Mouse (Mus musculus) urinary bladder, adult 18-20 months (tissue): ENCODE results near the gene Ikzf5.
"Not testable (repeated sequence)": the region's sequence is repeated elsewhere in the genome, so short reads cannot be mapped to it uniquely, and the experiment has no call there.

ENCODE experiments used
- DNase-seq, 2 experiments: peaks; one replicate each; pipeline ENCODE4 v3.0.0; 2022; ENCODE audit warnings: low spot score in 2 of 2, mixed read lengths in 2 of 2

Gene Ikzf5

GRCm38 (mm10) chr7:131410416-131411058 is at the start of gene Ikzf5, which contains the start of gene Acadsb:
Ikzf5 (minus strand) TSS chr7:131410521.
Acadsb (plus strand) TSS chr7:131410601.
- DNase-seq, result peak; percentile 99 to 100

GRCm38 (mm10) chr7:131456714-131457113 is 46.4 kb upstream of the Ikzf5 start:
- no peak for DNase-seq

- no peak for DNase-seq
Observed at GRCm38 (mm10) chr7:131437051-131437450, 26.7 kb upstream of the Ikzf5 start.

GRCm38 (mm10) chr7:131434276-131434675 is 24.0 kb upstream of the Ikzf5 start:
- DNase-seq, result no peak

GRCm38 (mm10) chr7:131432244-131432643 is 21.9 kb upstream of the Ikzf5 start:
- DNase-seq, result no peak

- no peak for DNase-seq
Observed at GRCm38 (mm10) chr7:131427331-131427730, 17.0 kb upstream of the Ikzf5 start.

GRCm38 (mm10) chr7:131424912-131425311 is 14.6 kb upstream of the Ikzf5 start:
- no peak for DNase-seq

GRCm38 (mm10) chr7:131417605-131418004 is 7.3 kb upstream of the Ikzf5 start:
- no peak for DNase-seq

- DNase-seq, result not testable (repeated sequence)
Observed at GRCm38 (mm10) chr7:131416742-131417141, 6.4 kb upstream of the Ikzf5 start.

GRCm38 (mm10) chr7:131411941-131412270 is 1.6 kb upstream of the Ikzf5 start:
- DNase-seq, result no peak

GRCm38 (mm10) chr7:131411221-131411940 is 1.1 kb upstream of the Ikzf5 start:
- peak in 1 of 2 experiments; percentile 9 for DNase-seq

GRCm38 (mm10) chr7:131409988-131410385 is 334 bp downstream of the Ikzf5 start:
- DNase-seq, result no peak

- no peak for DNase-seq
Observed at GRCm38 (mm10) chr7:131409321-131409987, 867 bp downstream of the Ikzf5 start.

GRCm38 (mm10) chr7:131391761-131392160 is 18.6 kb downstream of the Ikzf5 start:
- DNase-seq, result not testable (repeated sequence)

GRCm38 (mm10) chr7:131371880-131372651 is 38.3 kb downstream of the Ikzf5 start:
- DNase-seq, result no peak

GRCm38 (mm10) chr7:131371470-131371860 is 38.9 kb downstream of the Ikzf5 start:
- DNase-seq, result no peak

GRCm38 (mm10) chr7:131370648-131371469 is 39.5 kb downstream of the Ikzf5 start, which contains the start of gene Pstk:
Pstk (plus strand) TSS chr7:131371141.
- peak; percentile 80 to 90 for DNase-seq

- DNase-seq, result no peak
Observed at GRCm38 (mm10) chr7:131364131-131364530, 46.2 kb downstream of the Ikzf5 start.

GRCm38 (mm10) chr7:131362615-131363300 is 47.6 kb downstream of the Ikzf5 start, which contains the start of gene 2310057M21Rik:
2310057M21Rik (minus strand) TSS chr7:131362759.
- DNase-seq, result peak; percentile 81 to 92

- no peak for DNase-seq
Observed at GRCm38 (mm10) chr7:131362269-131362614, 48.1 kb downstream of the Ikzf5 start.
